Mouse (Mus musculus): Measurements from ENCODE around the gene Actr5. TPM values are rescaled to one million over a fixed set of nuclear protein-coding genes. Genes with fewer than 3 reads are reported as not detected.

Gene Actr5
- total RNA-seq, 2 experiments from 2014 or later, result 8.0 to 13.0 TPM

DNA sequence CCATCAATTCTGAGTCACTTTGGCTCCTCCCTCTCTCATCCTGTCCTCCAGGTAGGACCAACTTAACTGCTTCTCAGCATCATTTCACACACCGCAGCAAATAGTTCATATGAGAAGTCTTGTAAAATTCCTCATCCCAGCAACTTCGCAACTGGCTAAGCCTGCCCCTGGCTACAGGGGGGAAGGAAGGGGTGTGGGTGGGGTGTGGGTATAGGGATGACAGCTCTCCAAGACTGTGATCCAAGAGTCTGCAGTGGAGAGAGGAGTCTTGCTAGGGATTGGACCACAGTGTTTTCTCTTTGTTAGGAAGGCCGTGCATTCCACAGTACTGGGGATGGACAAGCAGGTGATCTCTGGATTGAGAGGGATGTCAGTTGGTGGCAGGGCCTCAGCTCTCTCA is 60.2 kb downstream of the Actr5 start:
- no peak for ATAC-seq (ENCODE audit: poor library complexity, severe bottlenecking)

DNA sequence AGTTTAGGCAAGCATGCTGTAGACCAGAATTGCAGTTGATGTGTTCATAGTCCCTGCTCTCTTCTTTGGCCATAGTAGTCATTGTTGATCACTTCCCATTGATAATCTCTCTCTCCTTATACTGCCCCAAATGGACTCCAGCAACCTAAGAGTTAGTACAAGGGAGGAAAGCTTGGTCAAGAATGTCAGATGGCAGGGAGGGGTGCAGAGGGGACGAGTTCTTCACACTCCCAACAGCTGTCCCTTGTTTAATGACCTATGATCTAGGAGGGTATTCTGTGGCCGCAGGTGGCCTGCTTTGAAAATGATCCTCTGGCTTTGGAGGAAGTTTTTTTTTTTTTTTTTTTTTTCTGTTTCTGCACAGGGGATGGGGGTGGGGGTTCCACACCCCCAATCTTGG is 61.7 kb downstream of the Actr5 start:
- ATAC-seq (ENCODE audit: poor library complexity, severe bottlenecking), result no peak

DNA sequence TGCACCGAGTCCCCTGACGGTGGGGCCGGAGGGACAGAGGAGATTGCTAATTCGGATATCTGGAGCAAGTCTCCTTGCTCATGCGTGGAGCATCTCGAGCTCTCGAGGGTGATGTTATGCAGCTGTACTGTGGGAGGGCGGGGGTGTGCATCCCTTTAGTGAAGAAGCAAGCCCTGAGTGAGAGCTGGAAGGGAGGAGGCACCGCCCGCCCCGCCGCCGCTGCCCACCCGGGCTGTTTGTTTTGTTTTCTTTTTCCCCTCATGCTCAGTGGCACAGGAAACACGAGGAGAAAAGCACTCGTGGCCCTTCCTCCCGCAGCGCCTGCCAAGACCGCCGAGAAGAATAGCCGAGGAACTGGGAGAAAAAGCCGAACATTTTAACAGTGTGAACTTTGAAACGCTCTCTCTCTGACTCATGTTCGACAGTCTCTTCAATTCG is 63.1 kb downstream of the Actr5 start:
- no peak for ATAC-seq (ENCODE audit: poor library complexity, severe bottlenecking)

Other genes with a start within 250 kb of the Actr5 start
- gene Snhg11, start 249.2 kb upstream of the Actr5 start, total RNA-seq (2015), result not detected in 2 replicates
- gene Snhg11, start 249.2 kb upstream of the Actr5 start, total RNA-seq (2017), result 0.08 TPM in 1 of 2 replicates, not detected in the other
- gene Ralgapb, start 215.0 kb upstream of the Actr5 start, total RNA-seq (2015), result 45.3 and 45.4 TPM in 2 replicates
- gene Ralgapb, start 215.0 kb upstream of the Actr5 start, total RNA-seq (2017), result 29.7 and 32.2 TPM in 2 replicates
- gene Adig, start 122.3 kb upstream of the Actr5 start, total RNA-seq (2015), result not detected in 2 replicates
- not detected in 2 replicates for gene Adig, start 122.3 kb upstream of the Actr5 start, total RNA-seq (2017)
- gene Arhgap40, start 112.1 kb upstream of the Actr5 start, total RNA-seq (2015), result not detected in 2 replicates
- not detected in 2 replicates for gene Arhgap40, start 112.1 kb upstream of the Actr5 start, total RNA-seq (2017)
- 0.07 TPM in 1 of 2 replicates, not detected in the other for gene Slc32a1, start 14.1 kb upstream of the Actr5 start, total RNA-seq (2015)
- 0.12 TPM in 1 of 2 replicates, not detected in the other for gene Slc32a1, start 14.1 kb upstream of the Actr5 start, total RNA-seq (2017)
- gene Ppp1r16b, start 40.5 kb downstream of the Actr5 start, total RNA-seq (2015), result 0.58 and 0.98 TPM in 2 replicates
- 0.70 and 1.3 TPM in 2 replicates for gene Ppp1r16b, start 40.5 kb downstream of the Actr5 start, total RNA-seq (2017)
- 9.5 and 10.3 TPM in 2 replicates for gene Fam83d, start 143.2 kb downstream of the Actr5 start, total RNA-seq (2015)
- gene Fam83d, start 143.2 kb downstream of the Actr5 start, total RNA-seq (2017), result 8.1 and 10.6 TPM in 2 replicates
- gene Dhx35, start 169.9 kb downstream of the Actr5 start, total RNA-seq (2015), result 8.4 and 12.4 TPM in 2 replicates
- 10.2 and 10.4 TPM in 2 replicates for gene Dhx35, start 169.9 kb downstream of the Actr5 start, total RNA-seq (2017)